Mouse (Mus musculus): ENCODE results near the gene Zfp607b. TPM values are rescaled to one million over a fixed set of nuclear protein-coding genes. Genes with fewer than 3 reads are reported as not detected.

Gene Zfp607b
- polyA plus RNA-seq, 1 experiment from 2014 or later = 9.9 TPM

DNA sequence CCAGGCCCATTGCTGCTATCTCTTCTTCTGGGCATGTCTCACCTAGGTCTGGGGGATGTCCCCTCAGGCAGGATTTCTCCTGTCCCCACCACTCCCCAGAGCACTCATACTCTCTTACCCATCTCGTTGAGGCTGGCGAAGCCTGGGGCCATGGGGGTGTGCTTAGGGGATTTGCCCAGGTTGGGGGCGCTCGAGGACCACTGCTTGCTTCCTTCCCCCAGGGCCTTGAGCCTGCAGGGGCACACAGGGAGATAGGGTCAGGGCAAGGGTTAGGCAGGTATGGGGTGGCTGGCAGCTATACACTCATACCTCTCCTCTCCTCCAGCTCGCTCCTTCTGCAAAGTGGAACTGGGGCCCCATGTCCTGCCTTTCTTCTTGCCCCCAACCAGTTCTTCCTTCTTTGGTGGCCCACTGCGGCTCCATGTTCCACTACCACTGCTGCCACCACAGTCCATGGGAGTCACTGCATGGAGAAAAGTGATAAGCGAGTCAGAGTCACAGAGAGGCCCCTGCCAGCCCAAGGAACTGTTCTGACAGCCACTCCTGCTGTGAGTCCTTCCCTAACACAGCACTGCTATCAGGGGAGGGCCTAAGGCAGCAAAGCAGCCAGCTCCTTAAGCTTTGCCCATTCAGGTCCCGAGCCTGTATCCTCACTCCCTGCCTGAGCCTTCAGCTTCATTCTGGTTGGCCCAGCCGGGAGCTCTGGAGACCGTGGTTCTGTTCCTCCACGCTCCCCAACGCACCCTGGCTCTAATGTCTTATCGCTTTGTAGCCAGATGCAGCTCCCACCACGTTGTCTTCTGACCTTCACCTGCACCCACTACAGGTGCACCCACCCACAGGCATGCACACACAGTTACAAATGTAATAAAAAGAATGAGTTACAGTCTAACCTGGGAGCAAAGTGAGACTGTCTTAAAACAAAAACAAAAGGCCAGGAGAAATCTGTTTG is 30.2 kb upstream of the Zfp607b start:
- Histone ChIP-seq H3K4me1 (peaks cover 8% of the 10 kb centered on the region; the same call in 1 of the 2 replicates), H3K9me3 (no peaks in the 10 kb centered on the region), H3K4me2 (replicated peaks) (no peak overlapping the region), H3K9ac (replicated peaks) (no peak overlapping the region), H3K4me3 (no peak overlapping the region), H3K27me3 (peaks cover 46% of the 10 kb centered on the region), H3K27ac (replicated peaks) (no peak overlapping the region), H3K36me3 (peaks cover 62% of the 10 kb centered on the region)
- 62% methylated on average over 14 of the region's 14 CpGs for WGBS
- ATAC-seq (ENCODE audit: low FRiP score, low read depth) = no peak

- no peak overlapping the region for H3K9ac ChIP-seq (replicated peaks)
- ATAC-seq (ENCODE audit: low FRiP score, low read depth) = no peak
- peaks cover 25% of the 10 kb centered on the region for H3K27me3 ChIP-seq
- H3K27ac ChIP-seq (replicated peaks) = no peak overlapping the region
- no peak overlapping the region for H3K4me2 ChIP-seq (replicated peaks)
- no peak overlapping the region for H3K4me3 ChIP-seq
- H3K9me3 ChIP-seq = no peaks in the 10 kb centered on the region
- peaks cover 64% of the 10 kb centered on the region for H3K36me3 ChIP-seq
- H3K4me1 ChIP-seq = no peaks in the 10 kb centered on the region
- 87% methylated on average over 4 of the region's 4 CpGs for WGBS
These were observed 27.1 kb upstream of the Zfp607b start for GRCm38 (mm10) chr7:27662038-27662437.

DNA sequence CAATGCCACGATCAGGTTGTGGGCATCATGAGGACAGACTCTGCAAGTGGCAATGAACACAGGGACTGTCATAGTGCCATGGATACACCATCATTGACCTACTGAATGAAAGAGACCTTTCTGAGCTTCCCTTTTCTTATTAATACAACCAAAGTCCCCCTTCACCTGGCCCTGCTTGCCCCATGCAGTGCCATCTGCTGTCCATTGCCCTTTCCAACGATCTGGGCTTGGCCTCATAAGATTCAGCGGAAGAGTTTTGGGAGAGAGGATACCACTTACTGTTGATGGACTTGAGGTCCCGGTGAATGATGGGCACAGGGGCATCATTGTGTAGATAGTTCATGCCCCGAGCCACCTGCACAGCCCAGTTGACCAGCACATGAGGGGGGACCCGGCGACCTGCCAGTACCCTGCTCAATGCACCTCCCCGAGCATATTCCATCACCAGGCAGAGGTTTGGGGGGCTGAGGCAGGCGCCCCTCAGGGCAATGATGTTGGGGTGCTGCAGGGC is 16.0 kb upstream of the Zfp607b start:
- Histone ChIP-seq H3K4me3 (peak overlapping the region; percentile 94), H3K27ac (replicated peaks) (no peak overlapping the region), H3K36me3 (peaks cover 21% of the 10 kb centered on the region), H3K27me3 (no peaks in the 10 kb centered on the region), H3K4me2 (replicated peaks) (peak overlapping the region; percentile 100), H3K9ac (replicated peaks) (peak overlapping the region; percentile 98), H3K4me1 (peaks cover 33% of the 10 kb centered on the region), H3K9me3 (no peaks in the 10 kb centered on the region)
- 65% methylated on average over 9 of the region's 9 CpGs for WGBS
- no peak for ATAC-seq (ENCODE audit: low FRiP score, low read depth)

- H3K4me3 ChIP-seq = peak overlapping the region; percentile 94
- H3K9ac ChIP-seq (replicated peaks) = peak overlapping the region; percentile 98
- peak; percentile 18; the same call in 1 of the 2 replicates for ATAC-seq (ENCODE audit: low FRiP score, low read depth)
- H3K4me1 ChIP-seq = peaks cover 33% of the 10 kb centered on the region
- peaks cover 20% of the 10 kb centered on the region; the same call in 1 of the 2 replicates for H3K36me3 ChIP-seq
- 1% methylated on average over 52 of the region's 52 CpGs for WGBS
- peak overlapping the region; percentile 100 for H3K4me2 ChIP-seq (replicated peaks)
- H3K9me3 ChIP-seq = no peaks in the 10 kb centered on the region
- H3K27ac ChIP-seq (replicated peaks) = peak overlapping the region; percentile 87; the same call in 1 of the 2 replicates
- no peaks in the 10 kb centered on the region for H3K27me3 ChIP-seq
These were observed 15.5 kb upstream of the Zfp607b start for GRCm38 (mm10) chr7:27673575-27674131.

DNA sequence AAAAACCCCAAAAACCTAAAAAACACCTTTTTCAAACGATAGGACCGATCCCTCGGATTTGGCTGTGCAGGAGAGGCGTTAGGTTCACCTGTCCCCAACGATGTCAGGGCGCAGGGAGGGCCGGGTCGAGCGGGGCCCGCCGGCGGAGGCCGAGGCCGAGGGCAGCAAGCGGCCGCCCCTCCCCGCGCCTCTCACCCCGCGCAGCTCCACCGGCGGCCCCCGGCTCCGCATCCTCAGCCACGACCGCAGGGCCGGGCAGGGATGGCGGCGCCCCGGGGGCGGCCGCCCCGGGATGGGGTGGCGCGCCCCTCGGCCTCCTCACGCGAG is 15.0 kb upstream of the Zfp607b start:
- H3K4me1 ChIP-seq = peaks cover 33% of the 10 kb centered on the region
- H3K36me3 ChIP-seq = peaks cover 20% of the 10 kb centered on the region; the same call in 1 of the 2 replicates
- H3K27me3 ChIP-seq = no peaks in the 10 kb centered on the region
- no peak; the same call in 1 of the 2 replicates for ATAC-seq (ENCODE audit: low FRiP score, low read depth)
- H3K4me2 ChIP-seq (replicated peaks) = peak overlapping the region; percentile 100
- H3K9me3 ChIP-seq = no peaks in the 10 kb centered on the region
- peak overlapping the region; percentile 94 for H3K4me3 ChIP-seq
- H3K9ac ChIP-seq (replicated peaks) = peak overlapping the region; percentile 98
- peak overlapping the region; percentile 87 for H3K27ac ChIP-seq (replicated peaks)
- WGBS = 0% methylated on average over 29 of the region's 38 CpGs

DNA sequence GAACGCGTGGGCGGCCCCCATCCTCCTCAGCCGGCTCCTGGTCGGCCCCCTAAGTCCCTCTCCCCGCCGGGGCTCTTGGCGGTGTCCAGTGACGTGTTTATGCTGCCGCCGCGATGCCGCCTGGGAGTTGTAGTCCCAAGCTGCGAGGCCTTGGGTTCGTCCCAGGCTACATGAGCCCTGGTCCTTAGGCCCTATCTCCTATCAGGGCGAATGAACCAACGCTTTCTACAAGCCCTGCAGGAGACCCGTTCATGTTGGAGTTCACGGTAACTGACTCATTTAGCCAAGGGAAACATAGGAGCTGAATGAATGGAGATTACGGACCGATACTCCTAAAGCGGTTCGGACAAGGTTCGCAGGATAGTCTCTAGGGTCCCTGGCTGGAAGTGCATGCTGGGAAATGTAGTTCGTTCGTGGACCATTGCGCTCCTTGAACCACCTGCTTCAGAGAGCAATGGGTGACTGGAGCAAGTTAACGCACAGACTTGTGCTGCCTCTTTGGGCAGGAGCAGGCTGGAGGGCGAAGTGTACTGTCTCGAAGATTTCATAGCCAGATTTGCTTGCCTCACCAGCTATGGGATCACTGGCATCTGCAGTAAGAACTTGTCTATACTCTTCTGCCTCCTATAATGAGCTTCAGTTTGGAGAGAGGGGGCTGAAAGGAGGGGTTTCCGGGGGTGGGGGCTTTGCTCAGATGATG is 14.5 kb upstream of the Zfp607b start, which contains the start of gene Map3k10:
Gene Map3k10, minus strand, starts transcription at position 77 of the 700 bp plus-strand sequence.
- Histone ChIP-seq H3K4me3 (peak within 1 kb of the TSS; percentile 94), H3K9ac (replicated peaks) (peak within 1 kb of the TSS; percentile 98), H3K9me3 (no peaks in the 10 kb centered on the region), H3K27me3 (no peaks in the 10 kb centered on the region), H3K36me3 (peaks cover 20% of the 10 kb centered on the region; the same call in 1 of the 2 replicates), H3K27ac (replicated peaks) (peak within 1 kb of the TSS; percentile 87), H3K4me1 (peaks cover 33% of the 10 kb centered on the region), H3K4me2 (replicated peaks) (peak within 1 kb of the TSS; percentile 100)
- WGBS = 1% methylated on average over 31 of the region's 31 CpGs
- peak; percentile 98 for ATAC-seq (ENCODE audit: low FRiP score, low read depth)

DNA sequence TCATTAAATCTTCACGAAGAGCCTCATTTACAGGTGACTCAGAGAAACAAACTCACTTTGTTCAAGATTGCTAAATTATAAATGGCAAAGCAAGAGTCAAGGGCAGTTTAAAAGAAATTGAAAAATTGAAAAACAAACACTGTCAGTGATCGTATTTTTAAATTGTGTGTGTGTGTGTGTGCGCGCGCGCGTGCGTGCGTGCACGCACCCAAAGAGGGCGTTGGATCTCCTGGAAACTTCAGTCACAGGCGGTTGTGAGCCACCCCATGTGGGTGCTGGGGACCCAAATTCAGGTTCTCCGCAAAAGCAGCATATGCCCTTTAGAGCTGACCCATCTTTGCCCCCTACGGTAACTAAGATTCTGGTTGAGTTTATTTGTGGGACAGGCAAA is 13.9 kb upstream of the Zfp607b start:
- no peak for ATAC-seq (ENCODE audit: low FRiP score, low read depth)

DNA sequence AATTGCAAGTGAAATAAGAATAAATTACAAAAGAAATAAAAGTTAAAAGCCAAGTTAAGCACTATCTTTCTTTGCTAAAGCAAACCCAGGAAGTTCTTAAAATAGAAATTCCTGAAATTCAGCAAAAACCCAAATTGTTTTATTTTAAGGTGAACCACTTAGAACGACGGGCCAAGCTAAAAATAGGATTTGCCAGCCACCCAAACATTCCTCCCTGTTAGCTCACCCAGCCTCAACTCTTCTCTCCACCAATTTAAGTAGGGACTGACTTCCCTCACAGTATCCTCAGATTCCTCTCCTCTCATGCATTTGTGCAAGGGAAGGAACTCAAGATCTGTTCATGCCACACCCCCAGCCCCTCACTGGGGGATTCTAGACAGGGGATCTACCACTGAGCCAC is 5.9 kb upstream of the Zfp607b start:
- ATAC-seq (ENCODE audit: low FRiP score, low read depth) = no peak
- 65% methylated on average over 2 of the region's 2 CpGs for WGBS
- Histone ChIP-seq H3K9me3 (no peaks in the 10 kb centered on the region), H3K4me3 (no peak overlapping the region), H3K4me1 (peaks cover 5% of the 10 kb centered on the region), H3K27ac (replicated peaks) (no peak overlapping the region), H3K36me3 (no peaks in the 10 kb centered on the region), H3K4me2 (replicated peaks) (no peak overlapping the region), H3K27me3 (no peaks in the 10 kb centered on the region), H3K9ac (replicated peaks) (no peak overlapping the region)

More for the DNA sequence above, 13.9 kb upstream of the Zfp607b start:
- no peaks in the 10 kb centered on the region for H3K27me3 ChIP-seq
- H3K36me3 ChIP-seq = peaks cover 16% of the 10 kb centered on the region; the same call in 1 of the 2 replicates
- peak overlapping the region; percentile 94 for H3K4me3 ChIP-seq
- peak overlapping the region; percentile 87; the same call in 1 of the 2 replicates for H3K27ac ChIP-seq (replicated peaks)
- WGBS = 35% methylated on average over 14 of the region's 14 CpGs
- no peaks in the 10 kb centered on the region for H3K9me3 ChIP-seq
- peak overlapping the region; percentile 100 for H3K4me2 ChIP-seq (replicated peaks)
- H3K4me1 ChIP-seq = peaks cover 31% of the 10 kb centered on the region
- H3K9ac ChIP-seq (replicated peaks) = peak overlapping the region; percentile 98

DNA sequence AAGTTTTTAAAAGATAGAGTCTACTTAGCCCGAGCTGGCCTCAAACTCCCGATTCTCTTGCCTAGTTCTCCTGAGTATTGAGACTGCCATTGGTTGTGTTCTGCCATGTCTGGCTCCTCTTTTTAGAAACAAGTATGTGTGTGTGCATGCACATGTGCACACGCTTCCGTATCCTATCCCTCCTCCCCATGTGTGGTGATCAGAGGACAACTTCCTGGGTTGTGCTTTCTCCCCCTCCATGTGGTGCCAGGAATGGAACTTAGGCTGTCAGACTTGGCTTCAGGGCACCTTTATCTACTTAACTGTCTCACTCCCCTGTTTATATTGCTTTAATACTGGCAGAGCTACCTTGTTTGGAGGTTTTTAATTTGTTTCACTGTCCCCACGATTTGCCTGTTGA is 3.9 kb upstream of the Zfp607b start:
- Histone ChIP-seq H3K27ac (replicated peaks) (no peak overlapping the region), H3K36me3 (no peaks in the 10 kb centered on the region), H3K9me3 (no peaks in the 10 kb centered on the region), H3K4me1 (peaks cover 15% of the 10 kb centered on the region), H3K4me3 (peak overlapping the region; percentile 4; the same call in 1 of the 2 replicates), H3K4me2 (replicated peaks) (peak overlapping the region; percentile 48), H3K9ac (replicated peaks) (peak overlapping the region; percentile 41), H3K27me3 (no peaks in the 10 kb centered on the region)
- no peak for ATAC-seq (ENCODE audit: low FRiP score, low read depth)
- 37% methylated on average over 5 of the region's 5 CpGs for WGBS

DNA sequence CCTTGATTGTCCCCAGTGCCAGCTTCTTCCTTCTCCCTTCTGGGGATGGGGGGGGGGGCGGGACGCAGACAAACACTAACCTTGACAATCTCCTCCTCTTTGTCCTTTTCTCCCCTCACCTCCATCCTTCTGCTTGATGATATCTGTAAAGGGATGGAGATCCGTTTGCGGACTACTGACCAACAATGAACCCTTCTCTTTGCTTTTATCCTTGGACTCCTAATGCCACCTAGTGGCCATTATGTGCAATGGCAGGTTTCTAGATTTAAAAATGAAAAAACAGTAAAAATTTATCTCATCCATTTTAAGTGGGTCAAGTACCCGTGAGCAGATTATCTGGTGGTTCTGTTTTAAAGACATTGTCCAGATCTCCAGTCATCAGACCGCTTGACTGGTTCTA is 3.5 kb upstream of the Zfp607b start:
- 1% methylated on average over 6 of the region's 6 CpGs for WGBS
- H3K9me3 ChIP-seq = no peaks in the 10 kb centered on the region
- peak overlapping the region; percentile 48 for H3K4me2 ChIP-seq (replicated peaks)
- peak overlapping the region; percentile 41 for H3K9ac ChIP-seq (replicated peaks)
- no peaks in the 10 kb centered on the region for H3K27me3 ChIP-seq
- no peak for ATAC-seq (ENCODE audit: low FRiP score, low read depth)
- no peaks in the 10 kb centered on the region for H3K36me3 ChIP-seq
- peak overlapping the region; percentile 4; the same call in 1 of the 2 replicates for H3K4me3 ChIP-seq
- peaks cover 15% of the 10 kb centered on the region for H3K4me1 ChIP-seq
- H3K27ac ChIP-seq (replicated peaks) = no peak overlapping the region

- H3K4me1 ChIP-seq = peaks cover 15% of the 10 kb centered on the region
- 78% methylated on average over 1 of the region's 1 CpGs for WGBS
- H3K36me3 ChIP-seq = no peaks in the 10 kb centered on the region
- H3K27ac ChIP-seq (replicated peaks) = no peak overlapping the region
- H3K27me3 ChIP-seq = no peaks in the 10 kb centered on the region
- no peaks in the 10 kb centered on the region for H3K9me3 ChIP-seq
- no peak for ATAC-seq (ENCODE audit: low FRiP score, low read depth)
- no peak overlapping the region for H3K4me3 ChIP-seq
- H3K4me2 ChIP-seq (replicated peaks) = no peak overlapping the region
- no peak overlapping the region for H3K9ac ChIP-seq (replicated peaks)
These were observed 2.1 kb upstream of the Zfp607b start for GRCm38 (mm10) chr7:27687043-27687442.
